Mouse (Mus musculus) MEL (cell line): ENCODE measurements around the gene Dnph1.

Experiments used
- CTCF ChIP-seq, 3 experiments: IDR thresholded peaks in 2 of 3; conservative IDR thresholded peaks in 1 of 3; 2 replicates each; pipeline ENCODE4 v1.5.1; 2011 to 2012; ENCODE audit warnings: low read length in 3 of 3, low read depth in 2 of 3, mild to moderate bottlenecking in 2 of 3, improper control_type of control experiment in 1 of 3, inconsistent platforms in 1 of 3, mixed read lengths in 1 of 3, moderate library complexity in 1 of 3; ENCODE audit not compliant: control insufficient read depth in 1 of 3, insufficient read depth in 1 of 3, poor library complexity in 1 of 3, severe bottlenecking in 1 of 3
- ELF1 ChIP-seq: IDR thresholded peaks from 2 replicates; pipeline ENCODE4 v1.6.1; 2014; ENCODE audit warnings: low read depth, mild to moderate bottlenecking, inconsistent platforms, low read length, improper control_type of control experiment, moderate library complexity
- GATA1 ChIP-seq: IDR thresholded peaks from 2 replicates; pipeline ENCODE4 v1.6.1; 2011; ENCODE audit warnings: low read depth, low read length, improper control_type of control experiment

- TF ChIP-seq GATA1 (no peak), CTCF (IDR thresholded peaks at IDR 0.05 in 2 of 3, conservative IDR thresholded peaks at IDR 0.05 in 1 of 3; ENCODE audit: control insufficient read depth in 1 of 3, insufficient read depth in 1 of 3, low read depth in 2 of 3, low read length in 3 of 3, poor library complexity in 1 of 3, severe bottlenecking in 1 of 3) (no peak), ELF1 (no peak)
Observed at GRCm38 (mm10) chr17:46483561-46484001, 12.9 kb upstream of the Dnph1 start.
